Mouse (Mus musculus) megakaryocyte progenitor cell, adult 5-6 weeks (primary cell): ENCODE measurements around the gene Ccdc87. TPM values are rescaled to one million over a fixed set of nuclear protein-coding genes. Genes with fewer than 3 reads are reported as not detected.
A peak's percentile ranks its signal among the peaks of the same experiment; 100 is the strongest.

Source experiments
- ATAC-seq: replicated peaks from 2 replicates; pipeline ENCODE4 v1.8.0; 2016; ENCODE audit warnings: mild to moderate bottlenecking, moderate TSS enrichment, inconsistent platforms; ENCODE audit not compliant: poor library complexity
- total RNA-seq, 2 experiments: library from RNA; stranded (forward) in 1 of 2; stranded (reverse) in 1 of 2; fragments of 157-497, 149-512 nt in 1 of 2; fragments of 200-1000 nt in 1 of 2; gene quantifications; 2 replicates each; pipeline versions ENCODE4 v1.2.3 to v1.2.4; 2015 to 2017

Ccdc87 gene
- total RNA-seq, 2 experiments from 2014 or later = not detected

DNA sequence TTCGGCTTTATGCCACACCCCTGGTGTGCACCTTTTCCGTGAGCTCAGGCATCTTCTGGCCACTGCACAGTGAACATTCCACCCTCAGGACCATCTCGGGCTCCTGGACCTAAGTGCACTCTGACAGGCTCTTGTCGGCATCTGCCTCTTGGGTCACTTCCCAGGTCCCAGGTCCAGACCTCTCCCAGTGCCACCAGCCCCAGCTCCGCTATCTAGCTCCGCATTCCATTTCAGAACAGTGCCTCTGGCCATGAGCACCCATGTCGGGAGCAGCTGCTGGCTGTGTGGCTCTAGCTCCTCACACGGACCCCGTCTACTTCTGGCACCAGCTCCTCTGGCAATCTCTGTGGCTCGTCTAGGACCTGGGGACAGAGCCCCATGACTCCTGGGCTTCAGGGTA is 50.6 kb downstream of the Ccdc87 start:
- ATAC-seq = no peak

DNA sequence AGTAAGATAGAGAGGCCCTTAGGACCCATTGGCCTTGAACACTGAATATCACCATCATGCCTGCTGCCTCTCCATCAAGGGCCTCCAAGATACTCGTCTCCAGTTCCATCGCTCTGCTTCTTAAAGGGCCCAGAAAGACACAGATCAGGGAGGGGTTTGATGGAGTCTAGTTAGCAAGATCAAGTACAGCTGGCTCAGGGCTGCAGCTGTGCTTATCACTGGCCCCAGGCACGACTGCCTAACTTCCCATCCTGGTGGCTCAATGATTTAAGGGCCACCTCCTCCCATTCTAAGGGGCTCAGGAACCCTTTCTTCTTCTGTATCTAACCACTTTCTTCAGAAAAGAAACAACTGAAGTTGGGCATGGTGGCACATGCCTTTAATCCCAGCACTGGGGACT is 52.6 kb downstream of the Ccdc87 start:
- peak; percentile 93 for ATAC-seq

Other genes with a start within 250 kb of the Ccdc87 start
- 0.95 and 1.3 TPM in 2 replicates for gene Lrfn4, start 223.7 kb upstream of the Ccdc87 start, total RNA-seq (2015)
- gene Lrfn4, start 223.7 kb upstream of the Ccdc87 start, total RNA-seq (2017) = 2.9 and 3.3 TPM in 2 replicates
- 25.7 and 26.5 TPM in 2 replicates for gene Rce1, start 213.7 kb upstream of the Ccdc87 start, total RNA-seq (2015)
- gene Rce1, start 213.7 kb upstream of the Ccdc87 start, total RNA-seq (2017) = 14.0 and 24.6 TPM in 2 replicates
- not detected in 2 replicates for gene Gm960, start 140.7 kb upstream of the Ccdc87 start, total RNA-seq (2015)
- not detected in 2 replicates for gene Gm960, start 140.7 kb upstream of the Ccdc87 start, total RNA-seq (2017)
- gene Sptbn2, start 128.2 kb upstream of the Ccdc87 start, total RNA-seq (2015) = not detected in 2 replicates
- gene Sptbn2, start 128.2 kb upstream of the Ccdc87 start, total RNA-seq (2017) = not detected in 2 replicates
- 8.5 and 12.3 TPM in 2 replicates for gene Rbm4b, start 82.9 kb upstream of the Ccdc87 start, total RNA-seq (2015)
- gene Rbm4b, start 82.9 kb upstream of the Ccdc87 start, total RNA-seq (2017) = 11.3 and 12.2 TPM in 2 replicates
- gene Rbm4, start 45.5 kb upstream of the Ccdc87 start, total RNA-seq (2015) = 34.2 and 37.0 TPM in 2 replicates
- gene Rbm4, start 45.5 kb upstream of the Ccdc87 start, total RNA-seq (2017) = 57.1 and 89.5 TPM in 2 replicates
- gene Gm21992, start 27.8 kb upstream of the Ccdc87 start, total RNA-seq (2015) = 23.2 and 23.5 TPM in 2 replicates
- 18.2 and 35.5 TPM in 2 replicates for gene Gm21992, start 27.8 kb upstream of the Ccdc87 start, total RNA-seq (2017)
- gene Rbm14, start 27.7 kb upstream of the Ccdc87 start, total RNA-seq (2015) = 42.7 and 45.9 TPM in 2 replicates
- gene Rbm14, start 27.7 kb upstream of the Ccdc87 start, total RNA-seq (2017) = 18.9 and 20.8 TPM in 2 replicates
- 30.0 and 30.6 TPM in 2 replicates for gene Ccs, start within 50 bp of the Ccdc87 start, total RNA-seq (2015)
- gene Ccs, start within 50 bp of the Ccdc87 start, total RNA-seq (2017) = 31.9 and 32.3 TPM in 2 replicates
- 2.0 and 6.8 TPM in 2 replicates for gene Ctsf, start 15.8 kb downstream of the Ccdc87 start, total RNA-seq (2015)
- gene Ctsf, start 15.8 kb downstream of the Ccdc87 start, total RNA-seq (2017) = 2.9 and 11.5 TPM in 2 replicates
- 0.20 TPM in 1 of 2 replicates, not detected in the other for gene Actn3, start 38.5 kb downstream of the Ccdc87 start, total RNA-seq (2015)
- gene Actn3, start 38.5 kb downstream of the Ccdc87 start, total RNA-seq (2017) = not detected in 2 replicates
- gene Zdhhc24, start 39.3 kb downstream of the Ccdc87 start, total RNA-seq (2015) = 6.8 TPM in 2 replicates
- gene Zdhhc24, start 39.3 kb downstream of the Ccdc87 start, total RNA-seq (2017) = 3.6 and 6.8 TPM in 2 replicates
- gene Bbs1, start 67.3 kb downstream of the Ccdc87 start, total RNA-seq (2015) = 0.59 and 0.88 TPM in 2 replicates
- 2.2 and 3.2 TPM in 2 replicates for gene Bbs1, start 67.3 kb downstream of the Ccdc87 start, total RNA-seq (2017)
- gene Dpp3, start 88.9 kb downstream of the Ccdc87 start, total RNA-seq (2015) = 29.5 and 31.6 TPM in 2 replicates
- gene Dpp3, start 88.9 kb downstream of the Ccdc87 start, total RNA-seq (2017) = 46.3 and 47.9 TPM in 2 replicates
- not detected in 2 replicates for gene Peli3, start 103.8 kb downstream of the Ccdc87 start, total RNA-seq (2015)
- not detected in 2 replicates for gene Peli3, start 103.8 kb downstream of the Ccdc87 start, total RNA-seq (2017)
- 32.3 and 32.4 TPM in 2 replicates for gene Mrpl11, start 122.8 kb downstream of the Ccdc87 start, total RNA-seq (2015)
- gene Mrpl11, start 122.8 kb downstream of the Ccdc87 start, total RNA-seq (2017) = 51.6 and 63.6 TPM in 2 replicates
- gene Npas4, start 150.9 kb downstream of the Ccdc87 start, total RNA-seq (2015) = not detected in 2 replicates
- not detected in 2 replicates for gene Npas4, start 150.9 kb downstream of the Ccdc87 start, total RNA-seq (2017)
- 3.6 and 5.2 TPM in 2 replicates for gene Slc29a2, start 184.5 kb downstream of the Ccdc87 start, total RNA-seq (2015)
- gene Slc29a2, start 184.5 kb downstream of the Ccdc87 start, total RNA-seq (2017) = 1.1 and 2.9 TPM in 2 replicates
- 0.99 TPM in 1 of 2 replicates, not detected in the other for gene B4gat1, start 199.5 kb downstream of the Ccdc87 start, total RNA-seq (2015)
- gene B4gat1, start 199.5 kb downstream of the Ccdc87 start, total RNA-seq (2017) = 0.75 TPM in 1 of 2 replicates, not detected in the other
- gene AC124502.3, start 199.5 kb downstream of the Ccdc87 start, total RNA-seq (2015) = 6.1 and 6.4 TPM in 2 replicates
- gene AC124502.3, start 199.5 kb downstream of the Ccdc87 start, total RNA-seq (2017) = 8.0 and 8.2 TPM in 2 replicates
- 12.8 and 19.7 TPM in 2 replicates for gene Brms1, start 202.0 kb downstream of the Ccdc87 start, total RNA-seq (2015)
- 36.6 and 39.8 TPM in 2 replicates for gene Brms1, start 202.0 kb downstream of the Ccdc87 start, total RNA-seq (2017)
- 0.17 and 0.22 TPM in 2 replicates for gene Rin1, start 211.1 kb downstream of the Ccdc87 start, total RNA-seq (2015)
- gene Rin1, start 211.1 kb downstream of the Ccdc87 start, total RNA-seq (2017) = 0.12 and 0.47 TPM in 2 replicates
- gene Cd248, start 228.7 kb downstream of the Ccdc87 start, total RNA-seq (2015) = 0.20 and 0.30 TPM in 2 replicates
- 0.20 and 0.25 TPM in 2 replicates for gene Cd248, start 228.7 kb downstream of the Ccdc87 start, total RNA-seq (2017)
- gene Tmem151a, start 246.2 kb downstream of the Ccdc87 start, total RNA-seq (2015) = 0.02 TPM in 1 of 2 replicates, not detected in the other
- gene Tmem151a, start 246.2 kb downstream of the Ccdc87 start, total RNA-seq (2017) = not detected in 2 replicates
- 44.2 and 45.3 TPM in 2 replicates for gene Yif1a, start 249.2 kb downstream of the Ccdc87 start, total RNA-seq (2015)
- 9.1 and 12.3 TPM in 2 replicates for gene Yif1a, start 249.2 kb downstream of the Ccdc87 start, total RNA-seq (2017)